8 mouse cellular contexts compared by ENCODE assay signal in the genomic region with DNA sequence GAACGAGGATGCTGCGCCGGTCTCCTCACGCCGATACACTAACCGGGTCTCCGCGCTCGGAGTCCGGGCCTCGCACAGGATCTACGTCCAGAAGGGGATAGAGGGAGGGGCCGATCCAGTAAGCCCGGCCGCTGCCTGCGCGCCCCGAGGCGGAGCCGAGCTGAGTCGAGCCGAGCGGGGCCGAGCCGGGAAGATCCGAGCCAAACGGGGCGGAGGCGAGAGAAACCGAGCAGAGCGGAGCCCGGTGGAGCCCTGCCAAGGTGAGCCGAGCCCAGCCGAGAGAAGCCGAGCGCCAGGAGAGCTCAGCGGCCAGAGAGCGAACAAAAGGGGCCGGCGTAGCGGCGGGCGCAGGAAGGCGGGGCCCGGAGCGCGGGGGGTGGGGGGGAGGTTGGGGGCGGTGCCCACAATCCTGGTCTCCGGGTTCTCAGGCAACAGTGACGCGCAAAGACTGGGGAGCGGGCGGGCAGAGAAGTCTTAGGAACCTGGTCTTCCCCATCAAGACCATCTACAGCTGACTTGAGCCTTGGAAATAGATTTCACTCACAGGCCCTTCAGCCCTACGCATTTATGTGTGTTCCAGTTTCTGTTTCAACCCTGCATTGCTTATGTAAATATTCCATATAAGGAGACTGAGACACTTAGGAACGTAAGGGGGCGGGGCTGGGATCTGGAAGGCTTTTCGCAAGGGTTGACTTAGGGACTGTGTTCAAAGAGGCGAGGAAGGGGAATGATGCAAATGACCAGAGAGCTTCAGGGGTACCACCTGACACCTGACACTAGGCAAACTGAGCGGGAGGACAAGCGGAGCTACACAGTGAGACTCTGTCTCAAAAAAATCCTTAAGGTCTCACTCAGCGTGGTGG. TPM values are rescaled to one million over a fixed set of nuclear protein-coding genes. Genes with fewer than 3 reads are reported as not detected.
DNase-seq lines count a peak whose midpoint lies in the region; ATAC-seq and TF ChIP-seq lines count a peak whose summit lies in the region.

A gene (minus strand): TSS at position 325 of the 863 bp plus-strand sequence.

- peaks cover 16% of the 10 kb centered on the region for H3K79me3 ChIP-seq in C2C12 (ENCODE audit: low read depth)

- no peaks in the 10 kb centered on the region for H3K27me3 ChIP-seq in C2C12 (ENCODE audit: control insufficient read depth, insufficient read depth, insufficient read length)
- H3K27me3 ChIP-seq in heart, embryonic 13.5 days (replicated peaks), result no peaks in the 10 kb centered on the region; the same call in 1 of the 2 replicates
- H3K27me3 ChIP-seq in liver, embryonic 12.5 days (replicated peaks), result peaks cover 47% of the 10 kb centered on the region
- no peaks in the 10 kb centered on the region for H3K27me3 ChIP-seq in stomach, embryonic 15.5 days (replicated peaks)

- peaks cover 43% of the 10 kb centered on the region for H3K79me2 ChIP-seq in C2C12 (ENCODE audit: control insufficient read depth, insufficient read depth)

- 2% methylated on average over 49 of the region's 61 CpGs for WGBS in heart, embryonic 13.5 days
- WGBS in liver, embryonic 12.5 days (ENCODE audit: insufficient replicate concordance), result 2% methylated on average over 57 of the region's 61 CpGs
- WGBS in stomach, embryonic 15.5 days, result 1% methylated on average over 59 of the region's 61 CpGs

- H3K4me3 ChIP-seq in C2C12 (ENCODE audit: insufficient read depth, poor library complexity, severe bottlenecking), result peak within 1 kb of the TSS; percentile 66
- H3K4me3 ChIP-seq in heart, embryonic 13.5 days, result peak within 1 kb of the TSS; percentile 86
- H3K4me3 ChIP-seq in liver, embryonic 12.5 days, result peak within 1 kb of the TSS; percentile 65
- H3K4me3 ChIP-seq in stomach, embryonic 15.5 days (replicated peaks), result peak within 1 kb of the TSS; percentile 70

- peak within 1 kb of the TSS; percentile 94 for H3K9ac ChIP-seq in heart, embryonic 13.5 days
- H3K9ac ChIP-seq in liver, embryonic 12.5 days, result peak within 1 kb of the TSS; percentile 72
- H3K9ac ChIP-seq in stomach, embryonic 15.5 days, result peak within 1 kb of the TSS; percentile 86

- peak within 1 kb of the TSS; percentile 92 for H3K27ac ChIP-seq in heart, embryonic 13.5 days (replicated peaks)
- peak within 1 kb of the TSS; percentile 70 for H3K27ac ChIP-seq in liver, embryonic 12.5 days
- H3K27ac ChIP-seq in stomach, embryonic 15.5 days, result peak within 1 kb of the TSS; percentile 95

- no peak for TF ChIP-seq CTCF in C2C12 (IDR thresholded peaks at IDR 0.05; ENCODE audit: control insufficient read depth, insufficient read depth, insufficient read length)

- ATAC-seq in heart, embryonic 13.5 days (ENCODE audit: extremely low read depth, insufficient number of reproducible peaks, low FRiP score, low TSS enrichment), result peak; percentile 83
- peak; percentile 79 for ATAC-seq in liver, embryonic 12.5 days
- peak; percentile 91 for ATAC-seq in stomach, embryonic 15.5 days (ENCODE audit: insufficient read depth, low FRiP score, low read depth)

- H3K4me2 ChIP-seq in heart, embryonic 13.5 days, result peak within 1 kb of the TSS; percentile 92
- H3K4me2 ChIP-seq in liver, embryonic 12.5 days, result peak within 1 kb of the TSS; percentile 88
- H3K4me2 ChIP-seq in stomach, embryonic 15.5 days, result peak within 1 kb of the TSS; percentile 72

- peaks cover 44% of the 10 kb centered on the region for H3K4me1 ChIP-seq in heart, embryonic 13.5 days
- peaks cover 45% of the 10 kb centered on the region for H3K4me1 ChIP-seq in liver, embryonic 12.5 days
- peaks cover 37% of the 10 kb centered on the region for H3K4me1 ChIP-seq in stomach, embryonic 15.5 days

- peak; percentile 89 for DNase-seq in brain, embryonic 18.5 days (ENCODE audit: low read depth, low spot score)
- DNase-seq in fat pad, adult 2 months (ENCODE audit: extremely low read depth, low read depth, low spot score), result peak; percentile 50
- DNase-seq in kidney, postnatal 10 days, result peak; percentile 100
- DNase-seq in natural killer cell, adult 2 months (ENCODE audit: low spot score in 2 of 2), result peak; percentile 88 to 90

- H3ac ChIP-seq in C2C12 (ENCODE audit: control insufficient read depth, insufficient read length, low read depth), result peak within 1 kb of the TSS; percentile 85

- no peaks in the 10 kb centered on the region for H3K9me3 ChIP-seq in heart, embryonic 13.5 days
- H3K9me3 ChIP-seq in liver, embryonic 12.5 days (replicated peaks), result no peaks in the 10 kb centered on the region
- H3K9me3 ChIP-seq in stomach, embryonic 15.5 days, result no peaks in the 10 kb centered on the region

- H3K36me3 ChIP-seq in C2C12 (ENCODE audit: control insufficient read depth, insufficient read depth), result no peaks in the 10 kb centered on the region
- no peaks in the 10 kb centered on the region for H3K36me3 ChIP-seq in heart, embryonic 13.5 days
- no peaks in the 10 kb centered on the region for H3K36me3 ChIP-seq in liver, embryonic 12.5 days
- H3K36me3 ChIP-seq in stomach, embryonic 15.5 days, result no peaks in the 10 kb centered on the region

TF ChIP-seq in C2C12, 6 proteins besides CTCF, POLR2A, EP300 and RAD21:
- TF ChIP-seq MAX (IDR thresholded peaks at IDR 0.05), result no peak
- no peak for TF ChIP-seq MYOD1 (IDR thresholded peaks at IDR 0.05; ENCODE audit: control insufficient read depth, insufficient read length, low read depth)
- no peak for TF ChIP-seq MYOG (IDR thresholded peaks at IDR 0.05; ENCODE audit: control insufficient read depth, extremely low read depth, insufficient read length)
- no peak for TF ChIP-seq USF1 (IDR thresholded peaks at IDR 0.05; ENCODE audit: low read depth)
- TF ChIP-seq FOSL1 (IDR thresholded peaks at IDR 0.05; ENCODE audit: insufficient read depth, low read length, poor library complexity, severe bottlenecking), result no peak
- TF ChIP-seq CEBPB (IDR thresholded peaks at IDR 0.05; ENCODE audit: low read depth), result no peak
TF ChIP-seq in C2C12: peak in this region for 0.

RNA-seq across cellular contexts. Expression of the gene that starts here (rescaled TPM):
- 15.7 TPM for polyA plus RNA-seq in C2C12 (2012; fragmentation: generic; extraction: Trizol)
- 1.5 and 2.0 TPM in 2 replicates for polyA plus RNA-seq in heart, embryonic 13.5 days (2015; fragmentation: Nextera tagmentation; extraction: Ambion mirVana)
- polyA plus RNA-seq in liver, embryonic 12.5 days (2016; fragmentation: Nextera tagmentation; extraction: Ambion mirVana), result 0.94 and 1.0 TPM in 2 replicates
- 2.9 and 3.5 TPM in 2 replicates for polyA plus RNA-seq in stomach, embryonic 15.5 days (2015; fragmentation: Nextera tagmentation; extraction: Ambion mirVana)

Comparison
In these comparisons a context has a peak if more than half of its experiments do, and no peak if none do; other contexts are left out.
1. Peak in every context shown above with its lines: DNase-seq, ATAC-seq, H3K4me3 ChIP-seq and H3K27ac ChIP-seq.
2. DNase-seq: peak in every context shown above with its lines; median percentile 100 in kidney, postnatal 10 days; 89 in brain, embryonic 18.5 days; 89 in natural killer cell, adult 2 months; 50 in fat pad, adult 2 months.